Mouse (Mus musculus): ENCODE measurements at regions not wholly inside any gene's neighbourhood (a gene's known extent, or its start where the extent isn't known, plus 50 kb on each side); places are given as distances from the start of the nearest gene placed in this dataset.
A peak's percentile ranks its signal among the peaks of the same experiment; 100 is the strongest.
"Not testable (repeated sequence)": the region's sequence is repeated elsewhere in the genome, so short reads cannot be mapped to it uniquely, and the experiment has no call there.

- DNase-seq, result no peak
Measured at GRCm38 (mm10) chr7:129689464-129689863, 97.8 kb downstream of the Wdr11 start.

GRCm38 (mm10) chr7:129690868-129691267 lies 99.2 kb downstream of the Wdr11 start:
- DNase-seq, result no peak

GRCm38 (mm10) chr7:129691619-129692071 lies 100.0 kb downstream of the Wdr11 start:
- no peak for DNase-seq

GRCm38 (mm10) chr7:129693635-129694034 lies 102.0 kb downstream of the Wdr11 start:
- DNase-seq, result no peak

GRCm38 (mm10) chr7:129694168-129694567 lies 102.5 kb downstream of the Wdr11 start:
- no peak for DNase-seq

- DNase-seq, result no peak
Measured at GRCm38 (mm10) chr7:129699931-129700570, 108.4 kb downstream of the Wdr11 start.

- DNase-seq, result no peak
Measured at GRCm38 (mm10) chr7:129727559-129727958, 135.9 kb downstream of the Wdr11 start.

GRCm38 (mm10) chr7:129729709-129730238 lies 138.1 kb downstream of the Wdr11 start:
- no peak for DNase-seq

GRCm38 (mm10) chr7:129730785-129731352 lies 139.2 kb downstream of the Wdr11 start:
- peak in 1 of 2 experiments; percentile 4 for DNase-seq

- DNase-seq, result no peak
Measured at GRCm38 (mm10) chr7:129742657-129743056, 151.0 kb downstream of the Wdr11 start.

GRCm38 (mm10) chr7:129743955-129744666 lies 152.4 kb downstream of the Wdr11 start:
- DNase-seq, result no peak

GRCm38 (mm10) chr7:129746639-129747038 lies 155.0 kb downstream of the Wdr11 start:
- no peak for DNase-seq

GRCm38 (mm10) chr7:129750936-129751335 lies 159.3 kb downstream of the Wdr11 start:
- no peak for DNase-seq

GRCm38 (mm10) chr7:129754737-129755136 lies 163.1 kb downstream of the Wdr11 start:
- no peak for DNase-seq

GRCm38 (mm10) chr7:129756138-129756537 lies 164.5 kb downstream of the Wdr11 start:
- DNase-seq, result no peak

- no peak for DNase-seq
Measured at GRCm38 (mm10) chr7:129759848-129760247, 168.2 kb downstream of the Wdr11 start.

GRCm38 (mm10) chr7:129760386-129760785 lies 168.7 kb downstream of the Wdr11 start:
- no peak for DNase-seq

GRCm38 (mm10) chr7:129763754-129764153 lies 172.1 kb downstream of the Wdr11 start:
- no peak for DNase-seq

GRCm38 (mm10) chr7:129764456-129764970 lies 172.8 kb downstream of the Wdr11 start:
- DNase-seq, result no peak

- no peak for DNase-seq
Measured at GRCm38 (mm10) chr7:129765681-129766080, 174.0 kb downstream of the Wdr11 start.

- no peak for DNase-seq
Measured at GRCm38 (mm10) chr7:129766087-129766834, 174.6 kb downstream of the Wdr11 start.

- not testable (repeated sequence) for DNase-seq
Measured at GRCm38 (mm10) chr7:129769673-129770072, 178.0 kb downstream of the Wdr11 start.

- DNase-seq, result peak in 1 of 2 experiments; percentile 27
Measured at GRCm38 (mm10) chr7:129771876-129772275, 180.2 kb downstream of the Wdr11 start.

Measured in thymus, postnatal 36 days (tissue).